Mouse (Mus musculus) heart, embryonic 14.5 days (tissue): ENCODE data around the gene Adam12. TPM values are rescaled to one million over a fixed set of nuclear protein-coding genes. Genes with fewer than 3 reads are reported as not detected.

ENCODE experiments used
- ATAC-seq: fragments of 200-750 bp; cut with Nextera tagmentation; 2 replicates; pipeline ENCODE4 v1.8.0; 2017; ENCODE audit warnings: low read depth, moderate TSS enrichment; ENCODE audit not compliant: insufficient number of reproducible peaks, insufficient read depth, low FRiP score
- H3K27ac ChIP-seq, 2 experiments: fragments of 200-500 bp in 1 of 2; fragments of 300-500 bp in 1 of 2; sonication (generic) in 1 of 2; replicated peaks in 1 of 2; 2 replicates each; pipeline ENCODE4 v1.5.1; 2012 to 2014; ENCODE audit warnings: low read depth in 2 of 2, low read length in 2 of 2, control low read depth in 1 of 2, mild to moderate bottlenecking in 1 of 2, mixed read lengths in 1 of 2; ENCODE audit not compliant: control insufficient read depth in 1 of 2, insufficient read depth in 1 of 2
- H3K27me3 ChIP-seq: fragments of 300-500 bp; sonication (generic); 2 replicates; pipeline ENCODE4 v1.6.1; 2014; ENCODE audit warnings: mild to moderate bottlenecking, low read length, control low read depth; ENCODE audit not compliant: control insufficient read depth, insufficient read depth
- H3K36me3 ChIP-seq: fragments of 300-500 bp; sonication (generic); 2 replicates; pipeline ENCODE4 v1.6.1; 2014; ENCODE audit warnings: mild to moderate bottlenecking, control low read depth, low read length, mixed read lengths; ENCODE audit not compliant: control insufficient read depth, insufficient read depth
- H3K4me1 ChIP-seq, 2 experiments: fragments of 200-500 bp in 1 of 2; fragments of 300-500 bp in 1 of 2; sonication (generic) in 1 of 2; 2 replicates each; pipeline ENCODE4 v1.6.1; 2012 to 2014; ENCODE audit warnings: low read length in 2 of 2, control low read depth in 1 of 2, mixed read lengths in 1 of 2; ENCODE audit not compliant: control insufficient read depth in 2 of 2, insufficient read depth in 2 of 2
- H3K4me2 ChIP-seq: fragments of 300-500 bp; sonication (generic); 2 replicates; pipeline ENCODE4 v1.6.1; 2014; ENCODE audit warnings: mild to moderate bottlenecking, low read length
- H3K4me3 ChIP-seq, 2 experiments: fragments of 200-500 bp in 1 of 2; fragments of 300-500 bp in 1 of 2; sonication (generic) in 1 of 2; 2 replicates each; pipeline ENCODE4 v1.5.1; 2012 to 2014; ENCODE audit warnings: low read length in 2 of 2, mild to moderate bottlenecking in 2 of 2, control low read depth in 1 of 2, low read depth in 1 of 2, moderate library complexity in 1 of 2; ENCODE audit not compliant: control insufficient read depth in 1 of 2, insufficient read depth in 1 of 2
- H3K9ac ChIP-seq: fragments of 300-500 bp; sonication (generic); 2 replicates; pipeline ENCODE4 v1.6.1; 2014; ENCODE audit warnings: mild to moderate bottlenecking, low read length
- H3K9me3 ChIP-seq: fragments of 300-500 bp; sonication (generic); 2 replicates; pipeline ENCODE4 v1.6.1; 2016; ENCODE audit warnings: low read length, control low read depth; ENCODE audit not compliant: control insufficient read depth
- WGBS: fragments of 180-500 bp; shearing (Covaris S2); extraction: QIAGEN DNeasy Blood & Tissue Kit; methylation state at CpG from one replicate; pipeline ENCODE4 v1.1.7; 2014; 5-methylcytosine and 5-hydroxymethylcytosine counted together
- polyA plus RNA-seq: library from polyadenylated mRNA; unstranded; fragments of >200 nt; fragmentation: Nextera tagmentation; extraction: Ambion mirVana; gene quantifications from 2 replicates; pipeline ENCODE4 v1.2.1, GENCODE M21; 2014

Adam12 gene
- polyA plus RNA-seq, 1 experiment from 2014 or later, result 7.3 TPM

GRCm38 (mm10) chr7:134081307-134082072 is 150.5 kb downstream of the Adam12 start:
- H3K27ac ChIP-seq, result no peak overlapping the region
- 73% methylated on average over 8 of the region's 8 CpGs for WGBS
- H3K27me3 ChIP-seq, result no peaks in the 10 kb centered on the region
- H3K9me3 ChIP-seq, result no peaks in the 10 kb centered on the region
- H3K9ac ChIP-seq, result no peak overlapping the region
- no peak overlapping the region for H3K4me3 ChIP-seq
- peaks cover 0 to 4% of the 10 kb centered on the region in 2 experiments; a peak in 1 of 4 replicates for H3K4me1 ChIP-seq
- no peak overlapping the region for H3K4me2 ChIP-seq
- ATAC-seq, result no peak
- no peaks in the 10 kb centered on the region for H3K36me3 ChIP-seq

- WGBS, result 72% methylated on average over 17 of the region's 17 CpGs
- no peak for ATAC-seq
Observed at GRCm38 (mm10) chr7:134079980-134080725, 151.8 kb downstream of the Adam12 start.

GRCm38 (mm10) chr7:134077684-134078083 is 154.3 kb downstream of the Adam12 start:
- Histone ChIP-seq H3K4me2 (no peak overlapping the region), H3K4me3 (no peak overlapping the region), H3K4me1 (peaks cover 0 to 4% of the 10 kb centered on the region in 2 experiments; a peak in 1 of 4 replicates), H3K27me3 (no peaks in the 10 kb centered on the region), H3K9me3 (no peaks in the 10 kb centered on the region), H3K9ac (no peak overlapping the region), H3K36me3 (no peaks in the 10 kb centered on the region), H3K27ac (no peak overlapping the region)
- WGBS, result 93% methylated on average over 4 of the region's 4 CpGs
- no peak for ATAC-seq

More at GRCm38 (mm10) chr7:134079980-134080725, 151.8 kb downstream of the Adam12 start:
- peaks cover 0 to 4% of the 10 kb centered on the region in 2 experiments; a peak in 1 of 4 replicates for H3K4me1 ChIP-seq
- H3K4me2 ChIP-seq, result no peak overlapping the region
- no peak overlapping the region for H3K27ac ChIP-seq
- H3K9me3 ChIP-seq, result no peaks in the 10 kb centered on the region
- no peak overlapping the region for H3K4me3 ChIP-seq
- no peaks in the 10 kb centered on the region for H3K36me3 ChIP-seq
- no peak overlapping the region for H3K9ac ChIP-seq
- no peaks in the 10 kb centered on the region for H3K27me3 ChIP-seq

- H3K27me3 ChIP-seq, result no peaks in the 10 kb centered on the region
- no peaks in the 10 kb centered on the region for H3K9me3 ChIP-seq
- WGBS, result 78% methylated on average over 5 of the region's 5 CpGs
- ATAC-seq, result no peak
- H3K4me2 ChIP-seq, result no peak overlapping the region
- no peaks in the 10 kb centered on the region for H3K36me3 ChIP-seq
- peaks cover 2 to 4% of the 10 kb centered on the region in 2 experiments; a peak in 1 of 4 replicates for H3K4me1 ChIP-seq
- H3K9ac ChIP-seq, result no peak overlapping the region
- H3K27ac ChIP-seq, result no peak overlapping the region
- no peak overlapping the region for H3K4me3 ChIP-seq
Observed at GRCm38 (mm10) chr7:134073011-134073410, 158.9 kb downstream of the Adam12 start.

- no peaks in the 10 kb centered on the region for H3K27me3 ChIP-seq
- WGBS, result 37% methylated on average over 11 of the region's 11 CpGs
- peaks cover 2 to 4% of the 10 kb centered on the region in 2 experiments; a peak in 1 of 4 replicates for H3K4me1 ChIP-seq
- no peak overlapping the region for H3K4me2 ChIP-seq
- H3K27ac ChIP-seq, result no peak overlapping the region
- H3K9me3 ChIP-seq, result no peaks in the 10 kb centered on the region
- H3K4me3 ChIP-seq, result no peak overlapping the region
- no peak overlapping the region for H3K9ac ChIP-seq
- ATAC-seq, result no peak
- H3K36me3 ChIP-seq, result no peaks in the 10 kb centered on the region
Observed at GRCm38 (mm10) chr7:134071153-134071885, 160.6 kb downstream of the Adam12 start.

- no peak overlapping the region for H3K27ac ChIP-seq
- ATAC-seq, result no peak
- H3K4me2 ChIP-seq, result no peak overlapping the region
- WGBS, result 66% methylated on average over 4 of the region's 4 CpGs
- no peaks in the 10 kb centered on the region for H3K4me1 ChIP-seq
- no peaks in the 10 kb centered on the region for H3K36me3 ChIP-seq
- H3K4me3 ChIP-seq, result no peak overlapping the region
- H3K9ac ChIP-seq, result no peak overlapping the region
- H3K9me3 ChIP-seq, result no peaks in the 10 kb centered on the region
- H3K27me3 ChIP-seq, result no peaks in the 10 kb centered on the region
Observed at GRCm38 (mm10) chr7:134062629-134063028, 169.3 kb downstream of the Adam12 start.

- Histone ChIP-seq H3K36me3 (no peaks in the 10 kb centered on the region), H3K9ac (no peak overlapping the region), H3K27ac (no peak overlapping the region), H3K4me3 (no peak overlapping the region), H3K4me1 (no peaks in the 10 kb centered on the region), H3K27me3 (no peaks in the 10 kb centered on the region), H3K9me3 (no peaks in the 10 kb centered on the region), H3K4me2 (no peak overlapping the region)
- 57% methylated on average over 2 of the region's 2 CpGs for WGBS
- ATAC-seq, result no peak
Observed at GRCm38 (mm10) chr7:134052486-134052885, 179.5 kb downstream of the Adam12 start.
